Mouse (Mus musculus) hindbrain, embryonic 14.5 days (tissue): ENCODE results near the gene Fgfr1op. TPM values are rescaled to one million over a fixed set of nuclear protein-coding genes. Genes with fewer than 3 reads are reported as not detected.

ENCODE experiments used
- ATAC-seq: fragments of 200-750 bp; cut with Nextera tagmentation; 2 replicates; pipeline ENCODE4 v1.8.0; 2017; ENCODE audit warnings: moderate number of reproducible peaks, mild to moderate bottlenecking, moderate TSS enrichment, moderate library complexity; ENCODE audit not compliant: low FRiP score
- DNase-seq: peaks from one replicate; pipeline ENCODE4 v3.0.0-alpha.2; 2015; ENCODE audit warnings: low spot score
- H3K27ac ChIP-seq: fragments of 300-500 bp; sonication (generic); 2 replicates; pipeline ENCODE4 v1.5.1; 2014; ENCODE audit warnings: mild to moderate bottlenecking, moderate library complexity
- H3K27me3 ChIP-seq: fragments of 300-500 bp; sonication (generic); 2 replicates; pipeline ENCODE4 v1.6.1; 2014; ENCODE audit warnings: mild to moderate bottlenecking, low read length, mixed read lengths; ENCODE audit not compliant: control insufficient read depth, insufficient read depth
- H3K36me3 ChIP-seq: fragments of 300-500 bp; sonication (generic); replicated peaks from 2 replicates; pipeline ENCODE4 v1.6.1; 2014; ENCODE audit not compliant: control insufficient read depth, insufficient read depth
- H3K4me1 ChIP-seq: fragments of 300-500 bp; sonication (generic); replicated peaks from 2 replicates; pipeline ENCODE4 v1.6.1; 2014; ENCODE audit warnings: antibody characterized with exemption, low read length, mixed read lengths; ENCODE audit not compliant: control insufficient read depth, insufficient read depth
- H3K4me2 ChIP-seq: fragments of 300-500 bp; sonication (generic); replicated peaks from 2 replicates; pipeline ENCODE4 v1.6.1; 2014; ENCODE audit warnings: mild to moderate bottlenecking, moderate library complexity
- H3K4me3 ChIP-seq: fragments of 300-500 bp; sonication (generic); replicated peaks from 2 replicates; pipeline ENCODE4 v1.5.1; 2014; ENCODE audit warnings: mild to moderate bottlenecking, low read length
- H3K9ac ChIP-seq: fragments of 300-500 bp; sonication (generic); 2 replicates; pipeline ENCODE4 v1.6.1; 2014
- H3K9me3 ChIP-seq: fragments of 300-500 bp; sonication (generic); 2 replicates; pipeline ENCODE4 v1.6.1; 2016; ENCODE audit warnings: low read length; ENCODE audit not compliant: control insufficient read depth
- WGBS: fragments of 180-500 bp; shearing (Covaris S2); extraction: QIAGEN DNeasy Blood & Tissue Kit; methylation state at CpG from one replicate; pipeline ENCODE4 v1.1.7; 2014; 5-methylcytosine and 5-hydroxymethylcytosine counted together
- polyA plus RNA-seq: library from polyadenylated mRNA; unstranded; fragments of >200 nt; fragmentation: Nextera tagmentation; extraction: Ambion mirVana; gene quantifications from 2 replicates; pipeline ENCODE4 v1.2.1, GENCODE M21; 2014

Fgfr1op gene
- polyA plus RNA-seq, 1 experiment from 2014 or later: 32.2 TPM

GRCm38 (mm10) chr17:8244124-8244523 lies 78.8 kb downstream of the Fgfr1op start:
- no peak for DNase-seq
- H3K36me3 ChIP-seq: no peaks in the 10 kb centered on the region

DNA sequence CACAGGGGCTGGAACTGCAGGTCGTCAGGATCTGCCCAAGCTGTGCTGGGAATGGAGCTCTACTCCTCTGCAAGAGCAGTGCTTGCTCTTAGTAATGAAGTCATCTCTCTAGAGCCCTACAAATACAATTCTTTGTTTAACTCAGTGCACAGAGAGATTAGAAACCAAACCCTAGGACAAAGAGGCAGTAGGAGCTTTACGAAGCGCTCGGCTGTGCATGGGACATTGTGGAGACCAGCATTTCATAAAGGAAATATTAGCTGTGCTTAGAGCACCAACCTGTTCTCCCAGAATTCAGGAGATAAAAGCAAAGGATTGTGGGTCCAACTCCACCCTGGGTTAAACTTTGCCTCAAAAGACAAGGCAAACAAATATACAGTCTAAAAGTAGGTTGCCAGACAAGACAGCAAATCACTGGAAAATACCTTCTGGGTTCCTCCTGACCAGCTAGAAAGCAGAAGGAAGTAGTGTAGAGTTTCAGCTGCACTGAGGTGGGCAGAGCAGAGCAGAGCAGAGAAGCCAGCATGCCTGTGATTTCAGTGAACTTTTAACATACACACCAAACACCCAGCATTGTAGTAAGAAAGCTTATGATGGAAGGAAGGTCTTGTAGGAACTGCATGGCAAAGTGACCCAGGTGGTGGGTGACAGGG lies 80.9 kb downstream of the Fgfr1op start:
- no peaks in the 10 kb centered on the region for H3K36me3 ChIP-seq
- H3K27ac ChIP-seq: no peak overlapping the region
- no peak for DNase-seq
- no peak for ATAC-seq
- no peak overlapping the region for H3K4me3 ChIP-seq
- H3K9me3 ChIP-seq: no peaks in the 10 kb centered on the region
- no peaks in the 10 kb centered on the region for H3K4me1 ChIP-seq
- H3K9ac ChIP-seq: no peak overlapping the region
- H3K27me3 ChIP-seq: no peaks in the 10 kb centered on the region
- 69% methylated on average over 4 of the region's 4 CpGs for WGBS
- H3K4me2 ChIP-seq: no peak overlapping the region

More at GRCm38 (mm10) chr17:8244124-8244523, 78.8 kb downstream of the Fgfr1op start:
- Histone ChIP-seq H3K27ac (no peak overlapping the region), H3K9me3 (no peaks in the 10 kb centered on the region), H3K4me2 (no peak overlapping the region), H3K4me1 (no peaks in the 10 kb centered on the region), H3K4me3 (no peak overlapping the region), H3K27me3 (no peaks in the 10 kb centered on the region), H3K9ac (no peak overlapping the region)
- WGBS: 83% methylated on average over 2 of the region's 2 CpGs
- ATAC-seq: no peak

Other genes with a start within 250 kb of the Fgfr1op start
- gene Tagap, start 239.5 kb upstream of the Fgfr1op start, polyA plus RNA-seq: 0.50 and 0.92 TPM in 2 replicates
- 73.7 and 86.5 TPM in 2 replicates for gene Rsph3a, start 219.9 kb upstream of the Fgfr1op start, polyA plus RNA-seq
- gene Gm49673, start 17.7 kb upstream of the Fgfr1op start, polyA plus RNA-seq: 0.12 and 0.27 TPM in 2 replicates
- gene Rnaset2a, start 17.4 kb upstream of the Fgfr1op start, polyA plus RNA-seq: 18.7 and 20.0 TPM in 2 replicates
- gene Ccr6, start 70.5 kb downstream of the Fgfr1op start, polyA plus RNA-seq: not detected in 2 replicates
- gene Mpc1, start 117.4 kb downstream of the Fgfr1op start, polyA plus RNA-seq: 380 and 389 TPM in 2 replicates
- 152 and 175 TPM in 2 replicates for gene Sft2d1, start 145.6 kb downstream of the Fgfr1op start, polyA plus RNA-seq
- 20.9 and 22.7 TPM in 2 replicates for gene Prr18, start 172.0 kb downstream of the Fgfr1op start, polyA plus RNA-seq
- gene T2, start 190.5 kb downstream of the Fgfr1op start, polyA plus RNA-seq: 0.31 and 0.53 TPM in 2 replicates